Mouse (Mus musculus): Measurements from ENCODE around the gene Fam20a.

DNA sequence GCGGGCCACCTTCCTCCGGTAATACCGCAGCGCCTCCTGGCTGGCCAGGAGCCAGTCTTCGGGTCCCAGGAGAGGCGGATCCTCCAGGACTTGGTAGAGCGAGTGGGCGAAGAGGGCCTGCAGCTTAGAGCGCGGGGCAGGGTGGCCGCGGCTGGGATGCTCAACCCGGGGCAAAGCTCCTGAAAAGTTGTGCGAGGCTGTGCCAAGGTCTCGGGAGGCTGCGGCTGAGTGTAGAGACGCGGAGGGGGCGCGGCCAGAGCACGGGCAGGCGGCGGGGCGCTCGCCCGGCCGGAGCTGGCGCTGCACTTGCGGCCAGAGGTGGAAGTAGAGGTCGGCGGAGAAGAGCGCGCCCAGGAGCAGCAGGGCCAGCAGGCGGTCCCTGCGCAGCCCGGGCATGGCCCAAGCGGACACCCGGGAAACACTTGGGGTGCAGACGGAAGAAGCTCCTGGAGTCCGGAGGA lies 729 bp downstream of the Fam20a start:
- TF ChIP-seq CTCF (IDR thresholded peaks at IDR 0.05; ENCODE audit: low read depth) (0 out of 2 replicates have a peak, but pooled peaks have one; percentile 10), EP300 (IDR thresholded peaks at IDR 0.05; ENCODE audit: low read depth) (no peak)

All from liver, postnatal 0 days (tissue).